In genomic region chr17:31036168-31036876, GRCm38 (mm10) we compare ENCODE assay signal across 10 mouse cellular contexts. TPM values are rescaled to one million over a fixed set of nuclear protein-coding genes. Genes with fewer than 3 reads are reported as not detected.
DNase-seq lines count a peak whose midpoint lies in the region; ATAC-seq lines count a peak whose summit lies in the region.
"Had no signal": no experiment of that assay in that cellular context is flagged by ENCODE, and none has a peak within 500 bp of the region (broad histone marks: within the 10 kb centered on the region; RNA-seq: fewer than 3 reads in every experiment).

No protein-coding gene starts in this region.

- H3K4me1 ChIP-seq in hindbrain, embryonic 15.5 days (replicated peaks): peaks cover 18% of the 10 kb centered on the region

- peak; percentile 80 for ATAC-seq in hindbrain, embryonic 15.5 days (ENCODE audit: low FRiP score, low read depth)

- H3K4me2 ChIP-seq in hindbrain, embryonic 15.5 days: peak overlapping the region; percentile 16; the same call in 1 of the 2 replicates
- H3K4me2 ChIP-seq: heart, embryonic 13.5 days; lung, embryonic 14.5 days had no signal

- intact Hi-C loops in left cerebral cortex, postnatal 36 days (cut with DNase I): no loop called here

- no peak overlapping the region for H3K9ac ChIP-seq in hindbrain, embryonic 15.5 days
- H3K9ac ChIP-seq: heart, embryonic 13.5 days; lung, embryonic 14.5 days had no signal

- H3K4me3 ChIP-seq in hindbrain, embryonic 15.5 days: no peak overlapping the region
- H3K4me3 ChIP-seq: heart, embryonic 13.5 days had no signal

- peak overlapping the region; percentile 7; the same call in 1 of the 2 replicates for H3K27ac ChIP-seq in hindbrain, embryonic 15.5 days (replicated peaks)
- H3K27ac ChIP-seq: heart, embryonic 13.5 days had no signal

- no peaks in the 10 kb centered on the region for H3K9me3 ChIP-seq in hindbrain, embryonic 15.5 days

- H3K27me3 ChIP-seq in hindbrain, embryonic 15.5 days: no peaks in the 10 kb centered on the region
- H3K27me3 ChIP-seq: heart, embryonic 13.5 days had no signal

- DNase-seq in heart, adult 11 months: peak; percentile 79
- DNase-seq in heart, adult 9 months (ENCODE audit: low spot score in 2 of 2): no peak
- peak; percentile 46 to 63 for DNase-seq in left cerebral cortex, postnatal 36 days (ENCODE audit: low spot score in 2 of 2)
- DNase-seq in right cerebral cortex, postnatal 36 days (ENCODE audit: low spot score in 2 of 2): peak; percentile 61 to 67
- no peak for DNase-seq in kidney, adult 18-20 months
- no peak for DNase-seq in adrenal gland, postnatal 14 days
- DNase-seq in adrenal gland, postnatal 36 days: no peak
- DNase-seq: lung, embryonic 14.5 days had no signal

- H3K36me3 ChIP-seq in hindbrain, embryonic 15.5 days: no peaks in the 10 kb centered on the region
- H3K36me3 ChIP-seq: heart, embryonic 13.5 days had no signal

- 62% methylated on average over 22 of the region's 22 CpGs for WGBS in hindbrain, embryonic 15.5 days

RNA-seq across cellular contexts. Expression of gene Abcg1, which starts 21.2 kb away (rescaled TPM):
- polyA plus RNA-seq in hindbrain, embryonic 15.5 days (2015; fragmentation: Nextera tagmentation; extraction: Ambion mirVana): 19.9 TPM in 2 replicates
- total RNA-seq in left cerebral cortex, postnatal 36 days (2021): 10 to 100 TPM; 65.5 to 77.2 TPM
- total RNA-seq in adrenal gland, postnatal 14 days (2021): 11.7 and 21.9 TPM in 2 replicates
- total RNA-seq in adrenal gland, postnatal 36 days (2021): 10 to 100 TPM; 10.0 to 12.7 TPM

Comparison
In these comparisons a context has a peak if more than half of its experiments do, and no peak if none do; other contexts are left out.
1. DNase-seq: peak in heart, adult 11 months (single experiment), left cerebral cortex, postnatal 36 days (2 of 2) and right cerebral cortex, postnatal 36 days (2 of 2); none in heart, adult 9 months (0 of 2), kidney, adult 18-20 months (single experiment), adrenal gland, postnatal 14 days (single experiment) and adrenal gland, postnatal 36 days (0 of 2).